ENCODE assay signal across 20 mouse cellular contexts in genomic region chr4:111424371-111424950, GRCm38 (mm10). TPM values are rescaled to one million over a fixed set of nuclear protein-coding genes. Genes with fewer than 3 reads are reported as not detected.
"Had no signal": no experiment of that assay in that cellular context is flagged by ENCODE, and none has a peak within 500 bp of the region (broad histone marks: within the 10 kb centered on the region; RNA-seq: fewer than 3 reads in every experiment).

No protein-coding gene starts in this region.

- H3K4me3 ChIP-seq: limb, embryonic 12.5 days; limb, embryonic 15.5 days; lung, embryonic 15.5 days; midbrain, embryonic 12.5 days; myocyte; stomach, embryonic 15.5 days had no signal

- H3K4me2 ChIP-seq: limb, embryonic 12.5 days; limb, embryonic 15.5 days; liver, embryonic 11.5 days; lung, embryonic 15.5 days; midbrain, embryonic 12.5 days; stomach, embryonic 15.5 days had no signal

- H3K27ac ChIP-seq: limb, embryonic 12.5 days; limb, embryonic 15.5 days; liver, embryonic 14.5 days; lung, embryonic 15.5 days; midbrain, embryonic 12.5 days; stomach, embryonic 15.5 days had no signal

- H3K9ac ChIP-seq: limb, embryonic 12.5 days; limb, embryonic 15.5 days; liver, embryonic 14.5 days; lung, embryonic 15.5 days; midbrain, embryonic 12.5 days; stomach, embryonic 15.5 days had no signal

- H3K9me3 ChIP-seq: limb, embryonic 12.5 days; limb, embryonic 15.5 days; lung, embryonic 15.5 days; midbrain, embryonic 12.5 days; stomach, embryonic 15.5 days had no signal

- DNase-seq: kidney, adult 8-10 months; kidney, postnatal 14 days; left cerebral cortex, postnatal 4 days; lung, adult 18-20 months; lung, postnatal 10 days; lung, postnatal 36 days; retina, postnatal 1 day; right cerebral cortex, postnatal 25 days; spleen, adult 18-20 months; thymus, postnatal 36 days had no signal

- H3K4me1 ChIP-seq: limb, embryonic 12.5 days; midbrain, embryonic 12.5 days had no signal

- H3K36me3 ChIP-seq: lung, embryonic 15.5 days; stomach, embryonic 15.5 days had no signal

- H3K27me3 ChIP-seq: limb, embryonic 12.5 days; limb, embryonic 15.5 days; lung, embryonic 15.5 days; midbrain, embryonic 12.5 days; stomach, embryonic 15.5 days had no signal

- ATAC-seq: midbrain, embryonic 16.5 days had no signal

RNA-seq across cellular contexts. Expression of gene Bend5, which starts 9.7 kb away (rescaled TPM):
- total RNA-seq: megakaryocyte-erythroid progenitor cell, adult 5-6 weeks had no signal
- polyA plus RNA-seq: myocyte had no signal
